Mouse (Mus musculus) cerebellum, adult 9-10 months (tissue): ENCODE results near the gene Lsr.

Experiments used
- DNase-seq: peaks from one replicate; pipeline ENCODE4 v3.0.0; 2022

The Lsr gene

DNA sequence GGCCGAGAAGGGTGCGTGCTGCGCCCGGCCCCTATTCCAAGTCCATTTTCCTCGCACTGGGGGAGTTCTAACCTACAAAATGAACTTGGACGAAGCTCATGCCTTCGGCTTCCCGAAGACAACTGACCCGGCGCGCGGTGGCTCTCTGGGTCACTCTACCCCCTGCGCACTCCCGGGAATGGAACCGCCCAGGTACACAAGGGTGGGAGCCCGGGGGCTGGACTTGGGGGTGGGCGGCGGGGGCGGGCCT lies at the start of gene Lsr:
TSS of gene Lsr (minus strand) at position 214 of the 250 bp plus-strand sequence.
- no peak for DNase-seq

DNA sequence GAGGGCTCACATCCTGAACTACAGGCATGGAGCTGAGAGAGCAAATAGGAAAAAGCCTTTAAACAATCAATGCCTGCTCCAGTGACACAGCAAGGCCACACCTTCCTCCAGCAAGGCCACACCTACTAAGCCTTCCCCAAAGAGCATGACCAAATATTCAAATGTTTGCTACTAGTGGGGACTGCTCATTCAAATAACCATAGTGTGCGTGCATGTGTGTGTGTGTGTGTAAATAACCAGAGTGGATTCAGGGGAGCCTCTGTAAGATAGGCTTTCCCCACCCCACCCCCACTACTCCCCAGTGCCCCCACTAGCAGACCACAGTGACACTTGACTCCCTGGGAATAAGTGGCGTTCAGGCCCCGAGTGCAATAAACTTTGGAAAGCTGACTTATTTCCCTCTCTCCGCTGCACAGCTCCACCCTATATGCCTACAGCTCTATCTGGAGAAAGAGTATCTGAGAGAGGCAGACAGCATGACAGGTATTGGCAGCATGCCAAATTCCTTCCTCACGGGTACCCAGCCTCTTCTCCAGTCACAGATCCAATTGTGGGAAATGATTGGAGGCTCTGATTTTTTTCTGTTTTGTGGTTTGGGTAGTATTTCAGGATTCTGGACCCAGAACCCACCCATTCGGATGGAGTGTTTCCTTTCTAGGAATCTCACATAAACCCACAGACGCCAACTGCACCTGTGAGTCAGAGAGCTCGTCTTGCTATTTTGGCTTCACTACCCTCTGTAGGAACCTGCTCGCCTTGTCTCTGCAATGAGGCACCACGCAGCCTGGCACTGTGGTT lies 44.0 kb upstream of the Lsr start:
- no peak for DNase-seq

DNA sequence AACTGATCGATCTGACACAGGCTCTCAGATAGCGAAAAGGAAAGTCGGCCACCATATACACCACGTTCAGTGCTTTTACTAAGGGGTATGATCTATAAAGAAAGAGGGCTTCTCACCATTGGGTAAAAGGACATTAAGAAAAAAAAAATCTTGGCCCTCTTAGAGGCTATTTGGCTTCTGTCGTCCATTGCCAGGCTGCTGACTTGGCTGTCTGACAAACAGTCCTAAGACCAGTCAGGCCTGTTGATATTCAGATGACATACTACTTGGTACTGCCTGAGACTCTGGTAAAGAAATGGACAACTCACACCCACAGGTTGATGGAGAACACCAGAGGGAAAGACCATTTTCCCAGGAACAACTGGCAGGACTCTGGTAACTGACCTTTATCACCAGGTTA lies 39.7 kb upstream of the Lsr start:
- DNase-seq: no peak

DNA sequence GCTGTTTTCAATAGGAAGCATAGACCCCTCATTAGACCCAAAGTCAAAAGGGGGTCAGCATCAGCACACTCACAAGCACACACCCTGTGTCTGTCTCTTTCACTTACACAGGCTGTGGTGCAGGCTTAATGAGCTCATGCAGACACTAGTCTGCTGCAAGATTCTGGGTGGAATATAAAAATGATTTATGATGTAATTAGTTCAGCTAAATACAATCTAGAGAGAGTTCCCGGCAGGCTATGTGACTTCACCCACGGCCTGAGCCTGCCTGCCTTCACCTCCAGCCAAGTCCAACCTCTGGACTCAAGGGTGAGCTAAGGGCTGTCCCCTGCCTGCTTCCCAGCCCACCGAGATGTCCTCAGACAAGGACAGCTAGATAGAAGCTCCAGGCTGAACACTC lies 35.6 kb upstream of the Lsr start:
- DNase-seq: no peak

DNA sequence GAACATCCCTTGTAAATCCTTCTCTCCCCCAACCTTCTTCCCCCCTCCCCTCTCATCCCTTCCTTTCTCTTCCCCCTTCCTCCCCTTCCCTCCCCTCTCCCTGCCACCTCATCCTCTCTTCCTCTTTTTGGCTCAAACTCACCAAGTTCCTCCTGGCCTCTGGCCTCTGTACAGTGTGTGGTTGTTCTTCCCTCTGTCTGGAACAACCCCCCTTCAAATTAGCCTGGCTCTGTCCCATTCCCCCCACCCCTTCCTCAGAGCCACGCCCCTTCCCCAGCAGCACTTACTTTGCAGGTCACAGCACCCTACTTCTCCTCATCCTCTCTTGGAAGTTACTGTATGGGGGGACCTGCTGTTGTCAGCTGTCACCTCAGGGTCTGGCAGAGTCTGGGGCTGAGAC lies 34.9 kb upstream of the Lsr start:
- DNase-seq: no peak

DNA sequence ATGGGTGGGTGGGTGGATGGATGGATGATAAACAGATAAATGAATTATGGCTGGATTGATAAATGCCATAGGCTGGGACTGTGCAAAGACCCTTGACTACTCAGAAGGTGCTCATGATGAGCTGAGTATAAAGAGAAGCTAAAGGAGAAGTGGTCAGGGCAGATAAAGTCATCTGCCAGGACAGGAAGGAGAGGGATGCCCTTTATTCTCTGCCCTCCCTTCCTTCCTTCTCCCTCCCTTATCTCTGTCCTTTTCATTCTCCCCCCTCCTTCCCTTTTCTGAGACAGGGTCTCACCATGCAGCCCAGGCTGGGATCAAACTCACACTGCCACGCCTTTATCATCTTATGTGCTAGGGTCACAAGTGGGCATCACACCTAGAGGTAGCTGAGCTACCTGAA lies 34.5 kb upstream of the Lsr start:
- DNase-seq: no peak

DNA sequence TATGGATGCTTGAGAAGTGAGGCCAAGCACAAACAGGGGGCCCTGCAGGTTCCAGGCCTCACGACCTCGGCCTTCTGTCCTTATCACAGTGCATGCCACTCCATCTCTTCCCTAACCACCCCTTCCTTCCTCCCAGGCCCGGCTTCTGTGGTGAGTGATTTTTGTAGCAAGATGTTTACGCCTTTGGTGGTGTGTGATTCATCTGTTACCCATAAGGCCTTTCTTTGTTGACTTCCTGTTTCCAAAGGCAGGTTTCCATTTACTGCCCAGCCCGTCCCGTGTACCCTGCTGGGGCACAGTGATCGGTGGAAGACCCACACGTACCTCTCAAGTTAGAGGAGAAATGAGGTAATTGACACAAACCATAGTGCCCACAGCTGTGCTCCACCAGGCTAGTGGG lies 29.4 kb upstream of the Lsr start:
- no peak for DNase-seq

DNA sequence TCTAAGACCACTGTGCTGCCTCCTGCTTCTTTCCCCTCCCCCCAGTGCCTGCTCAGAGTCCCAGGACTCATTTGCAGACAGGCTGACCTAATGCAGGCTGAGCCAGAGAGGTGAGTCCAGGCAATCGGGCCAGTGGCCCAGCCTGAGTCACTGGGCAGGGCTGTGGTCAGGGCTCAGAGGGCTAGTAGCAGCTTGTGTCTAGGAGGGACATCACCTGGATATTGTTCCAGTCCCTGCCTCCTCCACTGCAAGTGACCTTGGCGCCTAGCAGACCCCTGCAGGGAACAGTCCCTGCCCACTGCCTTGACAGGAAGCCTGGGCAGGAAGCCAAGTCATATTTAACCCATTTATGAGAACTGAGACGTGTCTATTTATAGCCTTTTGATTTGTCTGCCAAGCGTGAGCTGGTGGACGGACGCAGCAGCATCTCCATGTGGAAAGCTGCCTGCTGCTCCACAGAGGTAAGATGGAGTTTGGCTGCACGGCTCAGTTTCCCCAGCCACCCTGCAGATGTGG lies 27.3 kb upstream of the Lsr start:
- peak; percentile 38 for DNase-seq

DNA sequence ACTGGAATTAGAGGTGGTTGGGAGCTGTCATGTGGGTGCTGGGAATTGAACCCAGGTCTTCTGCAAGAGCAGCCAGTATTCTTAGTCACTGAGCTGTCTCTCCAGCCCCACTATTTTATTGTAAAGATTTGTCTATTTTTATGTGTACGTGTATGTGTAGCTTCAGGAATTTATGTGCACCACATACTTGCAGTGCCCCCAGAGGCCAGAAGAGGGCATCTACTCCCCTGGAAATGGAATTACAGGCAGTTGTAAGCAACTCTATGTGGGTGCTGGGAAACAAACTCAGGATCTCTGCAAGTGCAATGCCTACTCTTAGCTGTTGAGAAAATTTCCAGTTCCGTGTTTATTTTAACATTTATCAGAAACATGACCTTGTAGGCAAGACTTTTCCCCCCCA lies 23.2 kb upstream of the Lsr start:
- DNase-seq: no peak

DNA sequence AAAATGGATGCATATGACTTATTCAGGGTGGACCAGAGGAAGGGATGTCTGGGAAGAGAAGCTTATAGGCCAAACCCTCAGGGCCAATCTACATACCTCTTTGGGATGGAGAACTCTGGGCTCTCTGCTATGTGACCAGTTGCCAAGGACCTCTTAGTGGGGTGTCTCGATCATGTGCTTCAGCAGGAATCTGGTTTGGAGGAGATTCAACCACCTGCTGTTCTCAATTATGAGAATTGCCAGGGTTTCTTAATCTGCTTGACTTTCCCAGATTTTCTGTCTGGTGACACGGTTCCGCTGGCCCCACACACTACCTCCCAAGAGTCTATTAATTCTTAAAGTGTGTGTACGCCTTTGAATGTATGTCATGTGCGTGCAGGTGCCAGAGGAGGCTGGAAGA lies 20.7 kb upstream of the Lsr start:
- DNase-seq: peak; percentile 24

DNA sequence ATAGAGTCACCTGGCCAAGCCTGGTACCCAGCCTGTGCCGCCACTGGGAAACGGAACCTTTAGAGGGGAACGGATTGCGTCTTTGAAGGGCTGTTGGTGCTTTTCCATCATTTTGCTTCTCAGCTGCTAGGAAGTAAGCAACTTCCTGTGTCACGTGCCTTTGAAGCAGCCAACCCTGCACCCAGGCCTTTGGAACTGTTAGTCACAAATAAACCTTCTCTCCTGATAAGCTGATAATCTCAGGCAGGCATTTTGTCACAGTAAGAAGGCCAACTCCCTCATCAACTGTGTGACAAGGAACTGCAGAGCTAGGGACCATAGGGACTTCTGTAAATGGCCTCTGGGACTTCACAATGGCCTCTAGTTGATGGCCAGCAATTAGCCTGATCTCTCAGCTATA lies 18.9 kb upstream of the Lsr start:
- no peak for DNase-seq

DNA sequence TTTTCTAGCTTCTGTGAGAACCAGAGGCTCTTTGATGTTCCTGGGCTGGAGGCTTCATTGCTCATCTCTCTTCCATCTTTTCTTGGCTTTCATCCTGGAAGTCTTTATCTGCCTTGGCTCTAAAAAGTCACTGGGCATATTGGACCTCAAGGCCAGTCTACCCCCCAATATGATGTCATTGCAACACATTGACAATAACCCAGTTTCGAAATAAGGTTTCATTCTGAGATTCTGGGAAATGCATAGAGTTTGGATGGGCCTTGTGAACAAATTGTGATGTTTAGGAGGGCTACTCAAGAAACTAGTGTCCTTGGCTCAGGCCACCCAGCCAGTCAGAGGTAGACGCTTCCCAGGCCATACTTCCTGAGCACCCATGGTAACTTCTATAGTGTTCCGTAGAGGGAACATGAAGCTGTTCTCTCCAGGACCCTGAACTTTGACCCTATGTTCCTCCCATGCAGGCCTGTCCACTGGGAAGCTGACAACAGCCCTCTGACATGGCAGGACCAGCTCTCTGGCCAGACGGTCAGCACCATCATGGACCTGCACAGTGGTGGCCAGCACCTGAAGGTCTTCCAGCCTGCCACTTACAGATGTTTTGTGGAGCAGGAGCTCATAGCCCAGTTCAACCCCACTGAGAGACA lies 15.4 kb upstream of the Lsr start:
- DNase-seq: no peak

DNA sequence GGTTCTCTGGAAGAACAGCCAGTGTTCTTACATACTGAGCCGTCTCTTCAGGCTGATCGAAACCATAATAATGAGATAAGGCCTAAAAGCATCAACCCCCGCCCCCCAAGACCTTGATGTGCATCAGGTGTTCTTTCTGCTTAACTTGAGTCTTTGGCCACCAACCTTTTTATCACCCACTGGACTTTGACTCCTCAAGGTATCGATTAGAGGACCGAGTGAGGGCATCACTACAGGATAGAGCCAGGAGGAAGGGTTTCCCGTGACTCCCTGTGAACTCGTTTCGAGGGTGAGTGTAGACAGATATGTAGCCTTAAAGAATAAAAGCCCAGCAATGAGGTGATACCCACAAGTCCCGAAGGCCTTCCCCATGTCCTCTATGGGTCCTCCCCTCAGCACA lies 12.1 kb upstream of the Lsr start:
- no peak for DNase-seq

DNA sequence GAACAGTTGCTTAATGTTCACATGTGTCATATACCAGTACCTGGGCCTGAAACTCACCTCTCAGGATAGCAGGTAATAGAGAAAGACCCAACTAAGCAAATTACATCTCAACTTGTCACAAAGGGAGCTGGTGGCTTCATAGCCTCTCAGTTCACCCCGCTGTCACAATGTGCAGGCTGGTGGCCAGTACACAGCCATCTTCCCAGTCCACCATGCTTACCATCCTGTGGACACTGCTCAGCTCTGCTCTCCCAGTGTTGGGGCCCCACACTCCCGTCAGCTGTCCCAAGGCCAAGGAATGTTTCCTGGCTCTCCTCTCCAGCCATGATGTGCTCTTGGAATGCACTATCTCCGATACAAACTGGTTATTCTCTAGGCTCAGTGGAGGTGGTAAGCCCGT lies 8.4 kb upstream of the Lsr start:
- no peak for DNase-seq

DNA sequence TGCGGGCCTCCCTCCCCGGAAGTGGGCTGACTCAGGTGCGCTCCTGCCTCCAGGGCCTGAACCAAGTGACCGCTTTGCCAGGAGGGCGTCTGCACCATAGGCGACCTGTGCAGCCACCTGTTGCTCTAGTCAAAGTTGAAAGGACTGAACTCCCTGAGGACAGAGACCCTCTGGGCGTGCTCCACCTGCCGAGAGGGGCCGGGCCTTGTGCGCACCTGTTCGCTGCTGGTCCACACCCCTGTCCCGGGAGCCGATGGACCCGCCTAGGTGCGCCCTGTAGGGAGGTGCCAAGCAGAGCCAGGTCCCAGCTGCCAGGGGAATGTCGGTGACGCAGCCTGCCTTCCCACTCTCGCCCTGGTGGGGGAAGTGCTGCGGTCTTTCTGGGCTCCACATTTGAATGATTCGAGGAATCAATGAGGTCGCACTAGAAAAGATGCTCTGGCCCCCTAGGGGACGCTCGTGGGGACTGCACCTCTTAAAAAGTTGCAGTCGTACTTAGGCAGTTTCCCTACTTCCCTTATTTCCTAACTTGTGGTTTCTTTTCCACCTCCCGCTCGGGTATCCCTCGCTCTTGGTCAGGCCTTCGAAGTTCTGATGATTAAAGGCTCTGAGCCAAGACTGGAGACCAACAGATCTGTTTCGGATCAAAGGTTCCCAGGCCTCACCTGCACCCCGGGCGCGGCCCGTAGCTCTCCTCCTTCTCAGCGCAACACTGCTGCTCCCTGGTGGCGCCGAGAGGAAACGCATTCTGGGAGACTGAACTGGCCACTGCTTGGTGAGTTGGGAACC lies 431 bp upstream of the Lsr start, which contains the start of gene Fam187b:
TSS of gene Fam187b (plus strand) at position 290 of the 789 bp plus-strand sequence.
- peak; percentile 80 for DNase-seq

DNA sequence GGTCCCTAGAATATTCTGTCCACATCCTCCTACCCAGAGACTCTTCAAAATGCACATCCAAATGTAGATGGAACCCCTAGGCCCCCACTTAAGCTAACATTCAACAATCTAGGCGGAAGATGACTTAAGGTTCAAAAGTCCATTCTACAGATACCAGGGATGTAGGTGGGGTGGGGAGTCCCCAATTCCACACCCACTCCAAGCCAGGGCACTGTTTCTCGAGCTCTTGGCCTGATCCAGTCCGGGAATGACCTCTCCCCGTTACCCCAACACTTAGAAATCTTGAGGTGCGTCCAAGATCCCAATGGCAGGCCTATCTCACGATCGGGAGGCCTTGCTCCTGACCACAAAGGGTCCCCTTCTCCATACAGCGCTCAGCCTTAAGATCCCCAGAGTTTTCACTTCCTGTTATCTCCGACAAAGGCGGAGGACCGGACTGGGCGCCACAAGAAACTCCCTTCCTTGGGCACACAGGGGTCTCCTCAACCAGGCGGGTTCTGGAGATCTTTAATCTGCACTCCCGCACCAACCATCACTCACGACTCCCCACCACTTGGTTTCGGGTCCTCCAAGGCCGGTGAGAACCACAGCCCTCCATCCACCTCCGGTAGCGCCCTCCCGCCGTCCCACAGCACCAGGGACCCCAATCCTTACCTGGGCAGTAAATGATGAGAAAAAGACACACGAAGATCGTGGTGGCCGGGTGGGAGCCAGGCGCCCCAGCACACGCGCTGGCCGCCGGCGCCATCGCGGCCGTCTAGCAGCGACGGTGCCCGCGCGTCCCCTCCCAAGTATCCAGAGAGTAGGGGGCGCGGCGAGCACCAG lies 626 bp downstream of the Lsr start:
- no peak for DNase-seq

DNA sequence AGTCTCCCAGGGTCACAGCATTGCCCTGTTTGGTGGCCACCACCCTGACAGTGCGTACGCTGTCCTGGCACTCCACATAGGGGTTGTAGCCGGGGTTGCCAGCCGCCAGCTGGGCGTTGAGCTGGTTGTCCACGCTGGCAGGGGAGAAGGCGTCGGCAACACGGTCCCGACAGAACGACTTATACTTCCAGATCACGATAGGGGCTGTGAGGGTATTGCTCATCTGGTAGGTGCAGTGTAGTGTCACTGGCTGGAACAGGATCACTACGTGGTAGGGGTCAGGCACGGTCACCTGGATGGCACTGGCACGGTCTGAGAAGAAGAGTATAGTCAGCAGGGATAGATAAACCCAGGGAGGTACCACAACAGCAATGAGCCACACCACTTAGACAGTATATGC lies 1.4 kb downstream of the Lsr start:
- no peak for DNase-seq

DNA sequence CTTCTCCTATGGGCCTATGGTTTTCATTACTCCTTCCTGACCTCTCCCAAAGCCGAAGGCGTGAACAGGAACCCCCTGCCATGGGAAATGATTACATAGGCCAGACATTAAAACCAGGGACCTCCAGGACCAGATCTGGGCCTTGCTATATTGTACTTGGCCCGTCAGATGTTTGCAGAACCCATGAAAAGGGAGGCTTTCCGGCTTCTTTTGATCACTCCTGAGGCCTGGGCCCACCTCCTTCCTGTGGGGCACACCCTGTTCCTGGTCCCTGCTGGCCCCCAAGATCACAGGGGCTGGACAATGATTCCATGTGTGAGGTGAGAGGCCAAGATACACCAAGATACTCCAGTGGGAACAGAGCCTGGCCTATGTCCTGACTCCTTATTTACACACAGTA lies 4.1 kb downstream of the Lsr start:
- DNase-seq: no peak

DNA sequence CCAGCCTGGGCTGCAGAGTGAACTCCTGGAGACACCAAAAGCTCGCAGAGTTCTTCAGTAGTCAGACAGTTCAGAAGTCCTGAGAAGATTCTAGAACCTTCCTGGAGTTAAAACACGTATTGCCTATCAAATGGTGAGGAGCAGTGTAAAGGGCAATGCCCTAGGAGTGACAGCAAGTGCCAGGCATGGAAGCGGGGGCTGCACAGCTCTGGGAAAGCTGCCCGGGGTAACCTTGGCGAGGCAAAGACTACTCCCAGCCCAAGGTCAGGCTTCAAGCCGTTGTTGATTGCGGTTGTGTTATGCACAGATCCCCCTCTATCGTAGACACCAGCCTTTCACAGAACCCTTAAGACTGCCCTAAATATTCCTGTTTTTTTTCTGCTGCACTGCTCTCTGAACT lies 4.7 kb downstream of the Lsr start:
- no peak for DNase-seq

DNA sequence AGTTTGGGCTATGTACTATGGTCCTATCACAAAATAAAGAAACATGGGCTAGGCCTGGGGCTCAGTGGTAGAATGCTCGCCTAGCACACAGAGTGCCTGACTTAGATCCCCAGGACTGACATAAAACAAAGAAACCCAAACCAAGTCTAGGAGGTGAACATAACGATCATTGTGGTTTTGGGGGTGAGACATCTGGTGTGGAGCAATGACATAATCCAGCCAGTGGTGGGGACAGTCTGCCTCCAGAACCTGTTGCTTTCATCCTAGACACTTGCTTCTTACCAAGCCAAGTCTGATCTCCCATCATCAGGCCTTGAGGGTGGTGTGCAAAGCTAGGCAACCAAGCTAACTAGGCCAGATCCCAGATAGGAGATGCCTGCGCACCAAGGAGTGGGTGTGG lies 6.6 kb downstream of the Lsr start:
- DNase-seq: no peak

DNA sequence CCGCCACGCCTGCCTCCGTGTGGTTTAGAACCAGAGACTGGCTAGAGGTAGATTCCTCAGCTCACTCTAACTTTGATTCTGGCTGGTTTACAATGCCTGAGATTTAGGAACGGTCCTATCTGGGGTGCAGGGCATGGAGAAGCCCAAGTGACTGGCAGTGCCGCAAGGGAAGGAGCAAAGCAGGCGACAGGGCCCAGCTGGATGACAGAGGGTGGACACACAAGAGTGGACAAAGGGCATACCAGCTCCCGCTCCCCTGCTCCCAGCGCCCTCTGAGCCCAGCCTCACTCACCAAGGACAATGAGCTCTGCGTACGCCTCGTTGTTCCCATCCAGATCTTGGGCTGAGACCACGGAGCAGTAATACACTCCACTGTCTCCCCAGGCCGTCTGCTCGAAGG lies 7.6 kb downstream of the Lsr start:
- no peak for DNase-seq

DNA sequence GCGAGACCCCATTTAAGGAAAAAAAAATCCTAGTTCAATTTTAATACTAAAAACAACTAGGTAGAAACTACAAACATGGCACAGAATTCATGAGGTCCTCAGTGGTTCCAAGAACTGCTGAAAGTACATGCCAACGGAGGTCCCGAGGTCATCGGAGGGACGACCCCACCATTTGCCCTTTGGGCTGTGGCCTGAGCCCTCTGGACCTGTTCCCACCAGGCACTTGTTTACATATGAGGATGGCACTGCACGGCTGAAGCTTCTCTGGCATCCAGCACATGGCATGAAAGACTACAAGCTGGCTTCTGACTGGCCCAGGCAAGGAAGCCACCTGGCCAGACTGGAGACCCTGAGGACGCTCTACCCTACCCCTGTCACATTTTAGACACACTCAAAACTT lies 8.9 kb downstream of the Lsr start:
- DNase-seq: no peak

DNA sequence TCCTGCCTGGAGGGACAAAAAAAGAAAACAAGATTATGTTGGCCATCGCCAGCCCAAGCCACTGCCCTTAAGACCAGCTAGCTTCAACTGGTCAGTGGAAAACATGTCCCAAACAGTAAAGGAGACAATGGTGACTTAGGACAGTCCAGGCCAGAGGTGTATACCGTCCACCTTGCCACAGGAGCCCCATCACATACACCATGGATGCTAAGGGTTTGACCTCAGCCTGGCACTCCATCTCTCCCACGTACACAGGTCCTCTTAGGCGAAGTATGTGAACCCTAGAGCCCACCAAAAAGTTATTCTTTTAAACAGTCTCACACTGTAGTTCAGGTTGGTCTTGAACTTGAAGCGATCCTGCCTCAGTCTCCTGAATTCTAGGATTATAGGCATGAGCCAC lies 10.4 kb downstream of the Lsr start:
- DNase-seq: no peak
